Mouse (Mus musculus): ENCODE measurements around the gene Mrps25. TPM values are rescaled to one million over a fixed set of nuclear protein-coding genes. Genes with fewer than 3 reads are reported as not detected.

Gene Mrps25
- total RNA-seq, 2 experiments from 2014 or later: 35.2 to 37.3 TPM

DNA sequence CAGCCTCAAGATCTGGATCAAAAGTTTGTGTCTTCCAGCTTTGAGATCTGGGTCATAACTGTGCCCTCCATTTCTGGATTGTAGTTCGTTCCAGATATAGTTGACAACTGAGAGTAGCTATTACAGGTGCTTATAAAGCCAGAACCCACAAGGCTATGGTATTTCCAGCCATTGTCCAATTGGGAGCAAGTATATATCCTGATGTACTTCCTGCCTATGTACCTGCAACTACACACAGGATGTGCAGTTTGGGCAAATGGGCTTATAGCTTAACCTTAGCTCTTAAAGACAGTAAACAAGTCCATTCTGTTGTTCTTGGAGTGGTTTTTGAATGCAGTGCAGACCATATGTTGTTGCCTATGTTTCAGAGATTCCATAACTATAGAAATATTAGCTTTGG lies 52.4 kb downstream of the Mrps25 start:
- no peak for DNase-seq
- intact Hi-C loops (cut with DNase I): no loop called here

DNA sequence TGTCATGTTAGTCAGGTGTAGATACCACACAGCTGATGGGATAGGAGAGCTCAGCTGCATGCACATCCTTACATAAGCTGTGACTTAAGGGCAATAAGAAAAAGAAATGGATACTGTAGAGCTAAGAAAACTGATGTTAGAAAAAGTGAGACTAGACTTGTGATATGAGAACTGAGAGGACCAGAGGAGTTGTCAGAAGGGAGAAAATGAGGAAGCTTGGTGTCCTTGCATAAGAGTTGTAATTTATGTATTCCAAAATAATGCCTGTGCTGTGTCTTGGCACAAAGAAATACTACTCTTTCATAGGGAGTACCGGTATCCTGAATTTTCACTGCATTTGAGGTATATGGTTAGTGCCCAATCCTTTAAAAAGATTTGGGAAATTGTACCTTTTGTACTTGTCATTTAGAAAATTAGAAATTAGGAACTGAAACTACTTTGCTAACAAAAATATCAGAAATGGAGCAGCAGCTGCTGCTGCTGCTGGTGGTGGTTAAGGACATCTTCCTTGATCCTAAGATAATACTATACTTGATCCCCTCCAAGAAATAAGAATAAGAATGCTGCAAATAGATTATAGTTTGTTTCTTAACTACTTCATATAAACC lies 56.9 kb downstream of the Mrps25 start:
- DNase-seq: no peak
- intact Hi-C loops (cut with DNase I): no loop called here

DNA sequence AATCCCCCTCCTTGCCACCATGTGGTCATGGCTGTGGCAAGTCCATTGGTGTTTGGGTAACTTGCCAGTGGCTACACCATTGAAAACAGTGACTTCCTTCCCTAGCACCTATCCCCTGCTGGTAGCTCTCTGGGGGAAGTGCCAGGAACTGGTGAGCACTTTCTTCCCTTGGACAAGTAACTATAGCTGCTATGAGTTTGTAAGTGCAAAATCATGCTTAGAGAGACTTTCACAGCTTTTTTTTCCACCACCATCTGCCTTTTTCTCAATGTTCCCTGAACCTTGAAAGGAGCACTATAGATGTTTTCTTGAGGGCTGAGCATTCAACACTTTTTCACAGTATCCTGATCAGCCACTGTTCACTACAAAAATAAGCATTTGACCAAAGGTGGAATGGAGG lies 59.3 kb downstream of the Mrps25 start:
- no peak for DNase-seq
- intact Hi-C loops (cut with DNase I): no loop called here

Other genes starting within 250 kb of the Mrps25 start
- 1 to 10 TPM; 7.5 to 7.9 TPM for gene Fgd5, start 205.2 kb downstream of the Mrps25 start, total RNA-seq (2021)
- gene Nr2c2, start 92.6 kb downstream of the Mrps25 start, total RNA-seq (2021): 100 to 1,000 TPM in 1 of 2 experiments, 10 to 100 TPM in 1; 95.9 to 100 TPM
- gene Rbsn, start 30.9 kb upstream of the Mrps25 start, total RNA-seq (2021): 10 to 100 TPM; 32.0 to 40.9 TPM
- 1 to 10 TPM; 2.5 to 4.3 TPM for gene Trh, start 60.6 kb upstream of the Mrps25 start, total RNA-seq (2021)